Mouse (Mus musculus) cerebellum, postnatal 36 days (tissue): ENCODE data around the gene Syde1.
A peak's percentile ranks its signal among the peaks of the same experiment; 100 is the strongest.

Experiments
- DNase-seq, 2 experiments: peaks; one replicate each; pipeline ENCODE4 v3.0.0; 2021 to 2022; ENCODE audit warnings: mixed read lengths in 2 of 2

The Syde1 gene

GRCm38 (mm10) chr10:78575105-78575632 lies 16.6 kb downstream of the Syde1 start:
- DNase-seq, result no peak

GRCm38 (mm10) chr10:78574250-78575104 lies 17.3 kb downstream of the Syde1 start, which contains the start of gene Ilvbl:
TSS of gene Ilvbl (plus strand) at chr10:78574346.
- peak; percentile 93 to 95 for DNase-seq

GRCm38 (mm10) chr10:78573226-78573625 lies 18.5 kb downstream of the Syde1 start:
- no peak for DNase-seq

- DNase-seq, result no peak
Measured at GRCm38 (mm10) chr10:78570897-78571296, 20.9 kb downstream of the Syde1 start.

GRCm38 (mm10) chr10:78570416-78570815 lies 21.3 kb downstream of the Syde1 start:
- DNase-seq, result no peak

GRCm38 (mm10) chr10:78569686-78570085 lies 22.1 kb downstream of the Syde1 start:
- no peak for DNase-seq

GRCm38 (mm10) chr10:78569191-78569590 lies 22.6 kb downstream of the Syde1 start:
- DNase-seq, result no peak

- no peak for DNase-seq
Measured at GRCm38 (mm10) chr10:78565070-78565469, 26.7 kb downstream of the Syde1 start.

- DNase-seq, result peak; percentile 27 to 30
Measured at GRCm38 (mm10) chr10:78540943-78541342, 50.8 kb downstream of the Syde1 start.
